Mouse (Mus musculus) MEL (cell line): Measurements from ENCODE around the gene Marveld3. TPM values are rescaled to one million over a fixed set of nuclear protein-coding genes. Genes with fewer than 3 reads are reported as not detected.

Source experiments
- DNase-seq: peaks from one replicate; pipeline ENCODE4 v3.0.0; 2011; ENCODE audit warnings: low read depth, low spot score
- H3K27ac ChIP-seq: 2 replicates; pipeline ENCODE4 v1.5.1; 2012; ENCODE audit warnings: low read depth, mild to moderate bottlenecking, control low read depth, low read length, moderate library complexity; ENCODE audit not compliant: control insufficient read depth
- H3K27me3 ChIP-seq, 2 experiments: fragments of 150-350 bp in 1 of 2; sonication (generic) in 1 of 2; 2 replicates each; pipeline ENCODE4 v1.6.1; 2012; ENCODE audit warnings: low read length in 2 of 2, mild to moderate bottlenecking in 2 of 2, improper control_type of control experiment in 1 of 2, moderate library complexity in 1 of 2; ENCODE audit not compliant: insufficient read depth in 2 of 2, control insufficient read depth in 1 of 2
- H3K36me3 ChIP-seq, 2 experiments: 2 replicates each; pipeline ENCODE4 v1.6.1; 2012 to 2014; ENCODE audit warnings: low read length in 2 of 2, improper control_type of control experiment in 1 of 2, inconsistent platforms in 1 of 2, mild to moderate bottlenecking in 1 of 2; ENCODE audit not compliant: insufficient read depth in 2 of 2, control insufficient read depth in 1 of 2
- H3K4me1 ChIP-seq, 2 experiments: fragments of 150-350 bp in 1 of 2; sonication (generic) in 1 of 2; 2 replicates each; pipeline ENCODE4 v1.6.1; 2012; ENCODE audit warnings: low read length in 2 of 2, improper control_type of control experiment in 1 of 2, mild to moderate bottlenecking in 1 of 2; ENCODE audit not compliant: insufficient read depth in 2 of 2, control insufficient read depth in 1 of 2
- H3K4me3 ChIP-seq, 2 experiments: fragments of 150-350 bp in 1 of 2; sonication (generic) in 1 of 2; 2 replicates each; pipeline ENCODE4 v1.5.1; 2012; ENCODE audit warnings: low read depth in 2 of 2, low read length in 2 of 2, mild to moderate bottlenecking in 2 of 2, moderate library complexity in 2 of 2, control low read depth in 1 of 2, improper control_type of control experiment in 1 of 2; ENCODE audit not compliant: control insufficient read depth in 1 of 2, insufficient read depth in 1 of 2
- H3K79me2 ChIP-seq: 2 replicates; pipeline ENCODE4 v1.6.1; 2012; ENCODE audit warnings: mild to moderate bottlenecking, low read length, moderate library complexity; ENCODE audit not compliant: control insufficient read depth, poor library complexity, insufficient read depth
- H3K9ac ChIP-seq: 2 replicates; pipeline ENCODE4 v1.6.1; 2012; ENCODE audit warnings: low read depth, mild to moderate bottlenecking, control low read depth, low read length, moderate library complexity; ENCODE audit not compliant: control insufficient read depth, poor library complexity, severe bottlenecking
- H3K9me3 ChIP-seq: fragments of 150-350 bp; sonication (generic); replicated peaks from 2 replicates; pipeline ENCODE4 v1.6.1; 2012; ENCODE audit warnings: mild to moderate bottlenecking, low read length, improper control_type of control experiment, moderate library complexity; ENCODE audit not compliant: insufficient read depth
- ELF1 ChIP-seq: IDR thresholded peaks from 2 replicates; pipeline ENCODE4 v1.6.1; 2014; ENCODE audit warnings: low read depth, mild to moderate bottlenecking, inconsistent platforms, low read length, improper control_type of control experiment, moderate library complexity
- ETS1 ChIP-seq: IDR thresholded peaks from 2 replicates; pipeline ENCODE4 v1.6.1; 2012; ENCODE audit warnings: low read depth, mild to moderate bottlenecking, inconsistent platforms, low read length, improper control_type of control experiment, moderate library complexity
- GABPA ChIP-seq: IDR thresholded peaks from 2 replicates; pipeline ENCODE4 v1.6.1; 2012; ENCODE audit warnings: low read depth, mild to moderate bottlenecking, inconsistent platforms, low read length, improper control_type of control experiment, moderate library complexity
- HCFC1 ChIP-seq: IDR thresholded peaks from 2 replicates; pipeline ENCODE4 v1.6.1; 2012; ENCODE audit warnings: low read depth, mild to moderate bottlenecking, inconsistent platforms, low read length, improper control_type of control experiment, moderate library complexity
- MAFK ChIP-seq: IDR thresholded peaks from 2 replicates; pipeline ENCODE4 v1.6.1; 2011; ENCODE audit warnings: low read depth, mild to moderate bottlenecking, low read length, improper control_type of control experiment, borderline replicate concordance
- MAX ChIP-seq: IDR thresholded peaks from 2 replicates; pipeline ENCODE4 v1.6.1; 2011; ENCODE audit warnings: low read length, improper control_type of control experiment
- NRF1 ChIP-seq: IDR thresholded peaks from 2 replicates; pipeline ENCODE4 v1.6.1; 2014; ENCODE audit warnings: low read depth, mild to moderate bottlenecking, inconsistent platforms, low read length, improper control_type of control experiment, moderate library complexity; ENCODE audit not compliant: poor library complexity, insufficient read depth, severe bottlenecking
- POLR2A ChIP-seq, 2 experiments: IDR thresholded peaks; 2 replicates each; pipeline ENCODE4 v1.6.1; 2011 to 2012; ENCODE audit warnings: low read length in 2 of 2, mild to moderate bottlenecking in 2 of 2, control low read depth in 1 of 2, improper control_type of control experiment in 1 of 2, low read depth in 1 of 2, moderate library complexity in 1 of 2; ENCODE audit not compliant: control insufficient read depth in 1 of 2, insufficient read depth in 1 of 2, poor library complexity in 1 of 2
- POLR2AphosphoS2 ChIP-seq: IDR thresholded peaks from 2 replicates; pipeline ENCODE4 v1.6.1; 2011; ENCODE audit warnings: low read length, improper control_type of control experiment
- POLR2AphosphoS5 ChIP-seq: IDR thresholded peaks from 2 replicates; pipeline ENCODE4 v1.6.1; 2012; ENCODE audit warnings: low read depth, borderline replicate concordance, mild to moderate bottlenecking, inconsistent platforms, low read length, moderate library complexity, mixed read lengths
- RAD21 ChIP-seq: IDR thresholded peaks from 2 replicates; pipeline ENCODE4 v1.6.1; 2011; ENCODE audit warnings: mild to moderate bottlenecking, low read depth, low read length, improper control_type of control experiment
- RCOR1 ChIP-seq: IDR thresholded peaks from 2 replicates; pipeline ENCODE4 v1.6.1; 2012; ENCODE audit warnings: low read depth, mild to moderate bottlenecking, inconsistent platforms, low read length, improper control_type of control experiment
- TCF12 ChIP-seq: IDR thresholded peaks from 2 replicates; pipeline ENCODE4 v1.6.1; 2014; ENCODE audit warnings: low read depth, mild to moderate bottlenecking, inconsistent platforms, low read length, improper control_type of control experiment, moderate library complexity
- USF1 ChIP-seq: IDR thresholded peaks from 2 replicates; pipeline ENCODE4 v1.6.1; 2014; ENCODE audit warnings: low read depth, mild to moderate bottlenecking, inconsistent platforms, low read length, improper control_type of control experiment, moderate library complexity
- USF2 ChIP-seq, 2 experiments: IDR thresholded peaks; 2 replicates each; pipeline ENCODE4 v1.6.1; 2011 to 2012; ENCODE audit warnings: improper control_type of control experiment in 2 of 2, low read length in 2 of 2, borderline replicate concordance in 1 of 2, inconsistent platforms in 1 of 2, low read depth in 1 of 2, mild to moderate bottlenecking in 1 of 2; ENCODE audit not compliant: insufficient read depth in 1 of 2
- ZC3H11A ChIP-seq: IDR thresholded peaks from 2 replicates; pipeline ENCODE4 v1.6.1; 2012; ENCODE audit warnings: low read depth, mild to moderate bottlenecking, inconsistent platforms, low read length, improper control_type of control experiment
- polyA plus RNA-seq, 2 experiments: library from polyadenylated mRNA; stranded (reverse) in 1 of 2; unstranded in 1 of 2; fragments of >175 nt in 1 of 2; fragments of >200 nt in 1 of 2; gene quantifications; 2 replicates each; pipeline versions ENCODE4 v1.2.1 to v1.2.4; 2012; ENCODE audit warnings: low replicate concordance in 2 of 2, low read depth in 1 of 2; ENCODE audit not compliant: insufficient read length in 2 of 2, insufficient read depth in 1 of 2, missing spikeins in 1 of 2
- total RNA-seq: library from RNA; depleted of rRNA; stranded (reverse); fragments of 300-350 nt; gene quantifications from 2 replicates; pipeline ENCODE4 v1.2.3, GENCODE M21; 2012

The Marveld3 gene
- total and polyA plus RNA-seq, 3 experiments, result not detected

- TF ChIP-seq ZC3H11A (no peak), MAX (no peak), NRF1 (no peak), RCOR1 (no peak), HCFC1 (no peak), RAD21 (no peak), POLR2AphosphoS5 (no peak), ETS1 (no peak), USF2 (IDR thresholded peaks at IDR 0.05; ENCODE audit: borderline replicate concordance in 1 of 2, insufficient read depth in 1 of 2, low read depth in 1 of 2, low read length in 2 of 2) (no peak), USF1 (no peak), ELF1 (no peak), POLR2AphosphoS2 (no peak), MAFK (no peak), GABPA (no peak), POLR2A (IDR thresholded peaks at IDR 0.05; ENCODE audit: control insufficient read depth in 1 of 2, insufficient read depth in 1 of 2, low read depth in 1 of 2, low read length in 2 of 2, poor library complexity in 1 of 2) (no peak)
- Histone ChIP-seq H3K27me3 (no peaks in the 10 kb centered on the region), H3K9ac (no peak overlapping the region), H3K79me2 (no peaks in the 10 kb centered on the region), H3K4me3 (no peak overlapping the region), H3K27ac (no peak overlapping the region), H3K9me3 (no peaks in the 10 kb centered on the region), H3K36me3 (no peaks in the 10 kb centered on the region), H3K4me1 (peaks cover 0 to 5% of the 10 kb centered on the region in 2 experiments; a peak in 1 of 4 replicates)
- no peak for DNase-seq
Observed at GRCm38 (mm10) chr8:109945694-109946093, 16.3 kb downstream of the Marveld3 start.

DNA sequence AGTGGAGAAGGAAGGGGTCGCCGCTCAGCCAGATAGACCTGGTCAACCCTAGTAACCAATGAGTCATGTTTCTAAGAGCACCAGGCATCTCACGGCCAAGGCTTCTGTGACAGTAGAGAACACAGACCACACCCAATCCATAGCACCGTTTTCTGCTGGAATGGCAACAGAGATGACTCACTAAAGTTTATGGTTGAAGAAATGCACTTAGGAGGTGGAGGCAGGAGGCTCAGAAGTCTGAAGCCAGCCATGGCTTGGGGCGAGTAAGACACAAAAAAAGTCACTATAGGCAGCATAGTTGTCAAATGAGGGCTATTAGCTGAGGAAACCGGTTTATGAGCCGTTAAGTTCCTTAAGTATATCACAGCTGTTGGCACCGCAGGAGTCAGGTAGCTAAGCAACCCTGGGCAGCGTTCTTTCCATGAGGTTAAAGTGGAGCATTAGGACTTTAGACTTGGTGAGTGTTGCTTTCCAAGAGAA lies 16.8 kb downstream of the Marveld3 start:
- no peak overlapping the region for H3K4me3 ChIP-seq
- no peaks in the 10 kb centered on the region for H3K27me3 ChIP-seq
- no peaks in the 10 kb centered on the region for H3K9me3 ChIP-seq
- peaks cover 0 to 5% of the 10 kb centered on the region in 2 experiments; a peak in 1 of 4 replicates for H3K4me1 ChIP-seq
- H3K79me2 ChIP-seq, result no peaks in the 10 kb centered on the region
- DNase-seq, result no peak
- no peak overlapping the region for H3K9ac ChIP-seq
- no peak for TF ChIP-seq TCF12
- H3K36me3 ChIP-seq, result no peaks in the 10 kb centered on the region
- H3K27ac ChIP-seq, result no peak overlapping the region
